Comparison of ENCODE assay signal across 20 mouse cellular contexts in the genomic region with DNA sequence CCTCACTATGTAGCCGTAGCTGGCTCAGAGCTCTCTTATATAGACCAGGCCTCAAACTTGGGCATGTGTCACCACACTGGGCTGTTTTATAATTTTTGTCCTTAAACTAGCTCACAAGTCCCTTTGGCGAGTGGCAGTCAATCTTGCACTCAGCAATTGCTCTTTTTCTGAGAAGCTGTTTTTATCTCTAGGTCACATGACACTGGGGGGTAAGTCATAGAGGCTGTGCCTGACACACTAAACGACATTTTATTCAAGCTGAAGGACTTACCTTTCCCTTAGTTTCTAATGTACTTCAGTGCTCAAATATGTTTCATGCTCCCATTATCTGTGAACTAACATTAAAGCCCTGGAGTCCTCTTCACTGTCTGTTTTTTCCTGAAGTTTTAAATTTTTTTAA.
A peak's percentile ranks its signal among the peaks of the same experiment; 100 is the strongest.
DNase-seq lines count a peak whose midpoint lies in the region; ATAC-seq and TF ChIP-seq lines count a peak whose summit lies in the region.
"Had no signal": no experiment of that assay in that cellular context is flagged by ENCODE, and none has a peak within 500 bp of the region (broad histone marks: within the 10 kb centered on the region; RNA-seq: fewer than 3 reads in every experiment).

No protein-coding gene starts in this region.

- TF ChIP-seq CTCF in G1E (IDR thresholded peaks at IDR 0.05; ENCODE audit: low read depth, low read length), result no peak

- no peak for ATAC-seq in G1E (ENCODE audit: extremely low read depth, insufficient number of reproducible peaks, low FRiP score, poor library complexity, severe bottlenecking)
- ATAC-seq: activated CD4-positive, CD25-positive, alpha-beta regulatory T cell, adult 4 months; forebrain, embryonic 13.5 days; forebrain, embryonic 15.5 days; forebrain, postnatal 0 days; Patski had no signal

- H3K4me1 ChIP-seq in G1E (ENCODE audit: insufficient read depth, low read depth, low read length), result peaks cover 8% of the 10 kb centered on the region

- H3K4me3 ChIP-seq in G1E (ENCODE audit: low read depth, low read length), result no peak overlapping the region
- H3K4me3 ChIP-seq: embryonic facial prominence, embryonic 10.5 days; embryonic facial prominence, embryonic 12.5 days; forebrain, embryonic 13.5 days; forebrain, embryonic 15.5 days had no signal

- H3K9me3 ChIP-seq in G1E (replicated peaks), result no peaks in the 10 kb centered on the region
- H3K9me3 ChIP-seq: embryonic facial prominence, embryonic 10.5 days; embryonic facial prominence, embryonic 12.5 days; forebrain, embryonic 13.5 days; forebrain, embryonic 15.5 days had no signal

- peaks cover 4% of the 10 kb centered on the region for H3K27me3 ChIP-seq in G1E (ENCODE audit: insufficient read depth, low read length)
- H3K27me3 ChIP-seq: embryonic facial prominence, embryonic 12.5 days; forebrain, embryonic 13.5 days; forebrain, embryonic 15.5 days; Patski had no signal

- no peaks in the 10 kb centered on the region for H3K36me3 ChIP-seq in G1E (replicated peaks)
- H3K36me3 ChIP-seq: embryonic facial prominence, embryonic 10.5 days; embryonic facial prominence, embryonic 12.5 days; forebrain, embryonic 15.5 days had no signal

- DNase-seq in G1E (ENCODE audit: low spot score) (peak; percentile 3), MEL-GATA-1-ER (ENCODE audit: extremely low read depth, low read depth) (peak; percentile 19)
- peak; percentile 7 for DNase-seq in c-Kit-positive CD71-positive TER-119-positive erythroid progenitor cells, embryonic 14.5 days (ENCODE audit: low spot score)
- no peak for DNase-seq in right cerebral cortex, postnatal 4 days
- DNase-seq in B cell, adult 2 months, result no peak
- DNase-seq: adrenal gland, adult 8-10 months; adrenal gland, postnatal 14 days; adrenal gland, postnatal 36 days; cerebellum, adult 11-12 months; cerebellum, adult 2 months; cerebellum, adult 9-10 months; cerebellum, postnatal 10 days; cerebellum, postnatal 25 days; forebrain, postnatal 0 days had no signal

Comparison
In these comparisons a context has a peak if more than half of its experiments do, and no peak if none do; other contexts are left out.
1. DNase-seq: peak in G1E (single experiment), MEL-GATA-1-ER (single experiment) and c-Kit-positive CD71-positive TER-119-positive erythroid progenitor cells, embryonic 14.5 days (single experiment); none in right cerebral cortex, postnatal 4 days (single experiment) and B cell, adult 2 months (0 of 2).